Mouse (Mus musculus): ENCODE measurements around the gene S1pr3.

S1pr3 gene

GRCm38 (mm10) chr13:51405731-51406320 lies 2.6 kb upstream of the S1pr3 start:
- in situ Hi-C loops (cut with MboI, MseI) = loop anchor here (25.0 kb wide), 1 partner anchor 219 kb away; no protein-coding TSS in a partner anchor

GRCm38 (mm10) chr13:51407541-51408217 lies 760 bp upstream of the S1pr3 start:
- in situ Hi-C loops (cut with MboI, MseI) = loop anchor here (25.0 kb wide), 1 partner anchor 220 kb away; no protein-coding TSS in a partner anchor

- in situ Hi-C loops (cut with MboI, MseI) = loop anchor here (10.0 to 25.0 kb wide), 2 partner anchors 223 to 305 kb away; partner anchors contain the start of gene Spin1
Observed at GRCm38 (mm10) chr13:51409936-51410481, 1.6 kb downstream of the S1pr3 start.

- in situ Hi-C loops (cut with MboI, MseI) = loop anchor here (10.0 to 25.0 kb wide), 2 partner anchors 224 to 306 kb away; partner anchors contain the start of gene Spin1
Observed at GRCm38 (mm10) chr13:51411243-51411642, 2.8 kb downstream of the S1pr3 start.

- in situ Hi-C loops (cut with MboI, MseI) = loop anchor here (10.0 to 25.0 kb wide), 2 partner anchors 225 to 307 kb away; partner anchors contain the start of gene Spin1
Observed at GRCm38 (mm10) chr13:51411696-51412430, 3.4 kb downstream of the S1pr3 start.

GRCm38 (mm10) chr13:51413461-51413860 lies 5.0 kb downstream of the S1pr3 start:
- in situ Hi-C loops (cut with MboI, MseI) = loop anchor here (10.0 to 25.0 kb wide), 2 partner anchors 226 to 309 kb away; partner anchors contain the start of gene Spin1

- in situ Hi-C loops (cut with MboI, MseI) = loop anchor here (5.0 to 25.0 kb wide), 3 partner anchors 229 to 464 kb away; partner anchors contain the start of gene Spin1
Observed at GRCm38 (mm10) chr13:51416727-51417126, 8.3 kb downstream of the S1pr3 start.

GRCm38 (mm10) chr13:51417796-51418195 lies 9.4 kb downstream of the S1pr3 start:
- in situ Hi-C loops (cut with MboI, MseI) = loop anchor here (5.0 to 25.0 kb wide), 3 partner anchors 230 to 465 kb away; partner anchors contain the start of gene Spin1

- in situ Hi-C loops (cut with MboI, MseI) = loop anchor here (5.0 to 25.0 kb wide), 3 partner anchors 231 to 466 kb away; partner anchors contain the start of gene Spin1
Observed at GRCm38 (mm10) chr13:51418268-51418941, 10.0 kb downstream of the S1pr3 start.

- in situ Hi-C loops (cut with MboI, MseI) = loop anchor here (5.0 to 25.0 kb wide), 3 partner anchors 232 to 467 kb away; partner anchors contain the start of gene Spin1
Observed at GRCm38 (mm10) chr13:51418942-51419451, 10.6 kb downstream of the S1pr3 start.

GRCm38 (mm10) chr13:51419501-51419900 lies 11.1 kb downstream of the S1pr3 start:
- in situ Hi-C loops (cut with MboI, MseI) = loop anchor here (5.0 to 25.0 kb wide), 3 partner anchors 232 to 467 kb away; partner anchors contain the start of gene Spin1

- in situ Hi-C loops (cut with MboI, MseI) = loop anchor here (25.0 kb wide), 1 partner anchor 234 kb away; no protein-coding TSS in a partner anchor
Observed at GRCm38 (mm10) chr13:51420861-51421260, 12.4 kb downstream of the S1pr3 start.

- in situ Hi-C loops (cut with MboI, MseI) = loop anchor here (25.0 kb wide), 1 partner anchor 236 kb away; no protein-coding TSS in a partner anchor
Observed at GRCm38 (mm10) chr13:51423647-51424046, 15.2 kb downstream of the S1pr3 start.

GRCm38 (mm10) chr13:51424647-51425046 lies 16.2 kb downstream of the S1pr3 start:
- in situ Hi-C loops (cut with MboI, MseI) = loop anchor here (25.0 kb wide), 1 partner anchor 237 kb away; no protein-coding TSS in a partner anchor

GRCm38 (mm10) chr13:51425662-51426443 lies 17.4 kb downstream of the S1pr3 start:
- in situ Hi-C loops (cut with MboI, MseI) = no loop called here

GRCm38 (mm10) chr13:51433371-51433770 lies 24.9 kb downstream of the S1pr3 start:
- in situ Hi-C loops (cut with MboI, MseI) = no loop called here

GRCm38 (mm10) chr13:51434460-51434859 lies 26.0 kb downstream of the S1pr3 start:
- in situ Hi-C loops (cut with MboI, MseI) = no loop called here

- in situ Hi-C loops (cut with MboI, MseI) = no loop called here
Observed at GRCm38 (mm10) chr13:51435146-51435545, 26.7 kb downstream of the S1pr3 start.
